Mouse (Mus musculus): ENCODE measurements around the gene Gm27029. TPM values are rescaled to one million over a fixed set of nuclear protein-coding genes. Genes with fewer than 3 reads are reported as not detected.
A peak's percentile ranks its signal among the peaks of the same experiment; 100 is the strongest.
"Not testable (repeated sequence)": the region's sequence is repeated elsewhere in the genome, so short reads cannot be mapped to it uniquely, and the experiment has no call there.

Gene Gm27029
- polyA plus RNA-seq, 1 experiment = 7.1 TPM

- Histone ChIP-seq H3K4me1 (ENCODE audit: control insufficient read depth, insufficient read depth, low read length) (peaks cover 4% of the 10 kb centered on the region), H3K27ac (ENCODE audit: control insufficient read depth, insufficient read depth, low read depth, low read length, poor library complexity) (no peak overlapping the region), H3K4me3 (replicated peaks; ENCODE audit: control insufficient read depth, low read depth, low read length) (peak overlapping the region; percentile 51)
- no peak for TF ChIP-seq CTCF (IDR thresholded peaks at IDR 0.05; ENCODE audit: control insufficient read depth, insufficient read depth, low read length)
- no peak for TF ChIP-seq POLR2A (IDR thresholded peaks at IDR 0.05; ENCODE audit: borderline replicate concordance, control insufficient read depth, low read depth, low read length)
- 2% methylated on average over 29 of the region's 31 CpGs for WGBS
These were observed 43.7 kb upstream of the Gm27029 start for GRCm38 (mm10) chr11:101468263-101468688.

- TF ChIP-seq POLR2A (IDR thresholded peaks at IDR 0.05; ENCODE audit: borderline replicate concordance, control insufficient read depth, low read depth, low read length) = no peak
- TF ChIP-seq CTCF (IDR thresholded peaks at IDR 0.05; ENCODE audit: control insufficient read depth, insufficient read depth, low read length) = no peak
- Histone ChIP-seq H3K4me3 (replicated peaks; ENCODE audit: control insufficient read depth, low read depth, low read length) (peak overlapping the region; percentile 69), H3K27ac (ENCODE audit: control insufficient read depth, insufficient read depth, low read depth, low read length, poor library complexity) (no peak overlapping the region), H3K4me1 (ENCODE audit: control insufficient read depth, insufficient read depth, low read length) (peaks cover 4% of the 10 kb centered on the region)
- WGBS = under 1% methylated on average over 54 of the region's 54 CpGs
These were observed 43.1 kb upstream of the Gm27029 start for GRCm38 (mm10) chr11:101467477-101468262.

- not testable (repeated sequence) for H3K4me3 ChIP-seq (replicated peaks; ENCODE audit: control insufficient read depth, low read depth, low read length); H3K4me1 ChIP-seq (ENCODE audit: control insufficient read depth, insufficient read depth, low read length); H3K27ac ChIP-seq (ENCODE audit: control insufficient read depth, insufficient read depth, low read depth, low read length, poor library complexity)
- 46% methylated on average over 5 of the region's 5 CpGs for WGBS
These were observed 42.0 kb upstream of the Gm27029 start for GRCm38 (mm10) chr11:101466552-101466950.

GRCm38 (mm10) chr11:101465869-101466551, 41.4 kb upstream of the Gm27029 start, which contains the start of gene Vat1:
Vat1 (minus strand) TSS chr11:101466230.
- peak within 1 kb of the TSS; percentile 96 for H3K4me3 ChIP-seq (replicated peaks; ENCODE audit: control insufficient read depth, low read depth, low read length)
- WGBS = under 1% methylated on average over 60 of the region's 60 CpGs
- H3K4me1 ChIP-seq (ENCODE audit: control insufficient read depth, insufficient read depth, low read length) = peaks cover 4% of the 10 kb centered on the region
- peak within 1 kb of the TSS; percentile 58 for H3K27ac ChIP-seq (ENCODE audit: control insufficient read depth, insufficient read depth, low read depth, low read length, poor library complexity)
- TF ChIP-seq CTCF (IDR thresholded peaks at IDR 0.05; ENCODE audit: control insufficient read depth, insufficient read depth, low read length) (no peak), POLR2A (IDR thresholded peaks at IDR 0.05; ENCODE audit: borderline replicate concordance, control insufficient read depth, low read depth, low read length) (0 out of 2 replicates have a peak, but pooled peaks have one; percentile 15)

- H3K27ac ChIP-seq (ENCODE audit: control insufficient read depth, insufficient read depth, low read depth, low read length, poor library complexity) = peak overlapping the region; percentile 58
- 1% methylated on average over 51 of the region's 51 CpGs for WGBS
These were observed 40.7 kb upstream of the Gm27029 start for GRCm38 (mm10) chr11:101465101-101465868.

GRCm38 (mm10) chr11:101464211-101465100, 39.9 kb upstream of the Gm27029 start, which contains the start of gene Rnd2:
Rnd2 (plus strand) TSS chr11:101464999.
- 3% methylated on average over 12 of the region's 12 CpGs for WGBS
- H3K4me3 ChIP-seq (replicated peaks; ENCODE audit: control insufficient read depth, low read depth, low read length) = peak within 1 kb of the TSS; percentile 96
- peak within 1 kb of the TSS; percentile 58 for H3K27ac ChIP-seq (ENCODE audit: control insufficient read depth, insufficient read depth, low read depth, low read length, poor library complexity)
- TF ChIP-seq POLR2A (IDR thresholded peaks at IDR 0.05; ENCODE audit: borderline replicate concordance, control insufficient read depth, low read depth, low read length) (no peak), CTCF (IDR thresholded peaks at IDR 0.05; ENCODE audit: control insufficient read depth, insufficient read depth, low read length) (no peak)
- H3K4me1 ChIP-seq (ENCODE audit: control insufficient read depth, insufficient read depth, low read length) = peaks cover 4% of the 10 kb centered on the region

More at GRCm38 (mm10) chr11:101465101-101465868, 40.7 kb upstream of the Gm27029 start:
- TF ChIP-seq CTCF (IDR thresholded peaks at IDR 0.05; ENCODE audit: control insufficient read depth, insufficient read depth, low read length) (no peak), POLR2A (IDR thresholded peaks at IDR 0.05; ENCODE audit: borderline replicate concordance, control insufficient read depth, low read depth, low read length) (no peak)
- peaks cover 4% of the 10 kb centered on the region for H3K4me1 ChIP-seq (ENCODE audit: control insufficient read depth, insufficient read depth, low read length)
- H3K4me3 ChIP-seq (replicated peaks; ENCODE audit: control insufficient read depth, low read depth, low read length) = peak overlapping the region; percentile 96

- Histone ChIP-seq H3K27ac (ENCODE audit: control insufficient read depth, insufficient read depth, low read depth, low read length, poor library complexity) (no peak overlapping the region), H3K4me1 (ENCODE audit: control insufficient read depth, insufficient read depth, low read length) (peaks cover 4% of the 10 kb centered on the region), H3K4me3 (replicated peaks; ENCODE audit: control insufficient read depth, low read depth, low read length) (no peak overlapping the region)
- TF ChIP-seq CTCF (IDR thresholded peaks at IDR 0.05; ENCODE audit: control insufficient read depth, insufficient read depth, low read length) = no peak
- WGBS = 15% methylated on average over 13 of the region's 13 CpGs
These were observed 38.2 kb upstream of the Gm27029 start for GRCm38 (mm10) chr11:101462583-101463440.

All from bone marrow, adult 2 months (tissue).